Mouse (Mus musculus) layer of hippocampus, postnatal 36 days (tissue): ENCODE measurements at regions not wholly inside any gene's neighbourhood (a gene's known extent, or its start where the extent isn't known, plus 50 kb on each side); places are given as distances from the start of the nearest gene placed in this dataset.

Experiments used
- DNase-seq, 2 experiments: peaks; one replicate each; pipeline ENCODE4 v3.0.0; 2022

GRCm38 (mm10) chr6:17226483-17226882 is 54.5 kb upstream of the Cav2 start:
- no peak for DNase-seq
